Mouse (Mus musculus): Measurements from ENCODE around the gene Depdc5.
"Not testable (repeated sequence)": the region's sequence is repeated elsewhere in the genome, so short reads cannot be mapped to it uniquely, and the experiment has no call there.

Gene Depdc5

DNA sequence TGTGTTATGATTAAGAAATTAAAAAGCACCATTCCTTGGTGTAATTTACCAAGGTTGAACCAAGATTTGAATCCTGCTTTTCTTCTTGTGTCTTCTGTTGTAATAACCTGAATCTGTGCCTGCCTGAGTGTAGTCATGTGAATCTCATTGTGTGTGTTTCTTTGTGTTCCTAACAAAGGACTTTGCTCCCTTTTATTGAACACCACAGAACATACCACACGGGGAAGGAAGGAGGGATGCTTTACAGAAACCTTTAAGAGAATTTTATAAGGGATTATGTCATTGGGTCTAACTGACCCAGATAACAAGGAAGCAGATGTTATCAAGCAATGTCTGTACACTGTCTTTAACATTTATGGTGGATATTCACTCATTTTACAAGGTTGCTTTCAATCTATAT lies 44.0 kb downstream of the Depdc5 start:
- no peak for DNase-seq (ENCODE audit: low read depth, low spot score)

DNA sequence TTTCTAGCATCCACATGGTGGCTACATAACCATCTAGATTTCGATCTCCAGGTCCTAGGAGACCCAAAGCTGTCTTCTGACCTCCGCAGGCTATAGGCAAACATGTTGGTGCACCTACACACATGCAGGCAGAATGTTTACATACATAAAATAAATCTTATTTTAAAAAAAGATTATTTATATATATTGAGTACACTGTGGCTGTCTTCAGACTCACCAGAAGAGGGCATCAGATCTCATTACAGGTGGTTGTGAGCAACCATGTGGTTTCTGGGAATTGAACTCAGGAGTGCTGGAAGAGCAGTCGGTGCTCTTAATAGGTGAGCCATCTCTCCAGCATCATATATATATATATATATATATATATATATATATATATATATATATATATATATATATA lies 50.6 kb downstream of the Depdc5 start:
- DNase-seq (ENCODE audit: low read depth, low spot score) = no peak

DNA sequence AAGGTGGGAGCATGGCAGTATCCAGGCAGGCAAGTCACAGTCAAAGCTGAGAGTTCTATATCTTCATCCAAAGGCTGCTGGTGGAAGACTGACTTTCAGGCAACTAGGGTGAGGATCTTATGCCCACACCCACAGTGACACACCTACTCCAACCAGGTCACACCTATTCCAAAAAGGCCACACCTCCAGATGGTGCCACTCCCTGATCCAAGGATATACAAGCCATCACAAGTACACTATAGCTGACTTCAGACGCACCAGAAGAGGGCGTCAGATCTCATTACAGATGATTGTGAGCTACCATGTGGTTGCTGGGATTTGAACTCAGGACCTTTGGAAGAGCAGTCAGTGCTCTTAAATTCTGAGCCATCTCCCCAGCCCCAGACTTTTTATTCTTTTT lies 55.8 kb downstream of the Depdc5 start:
- DNase-seq (ENCODE audit: low read depth, low spot score) = not testable (repeated sequence)

DNA sequence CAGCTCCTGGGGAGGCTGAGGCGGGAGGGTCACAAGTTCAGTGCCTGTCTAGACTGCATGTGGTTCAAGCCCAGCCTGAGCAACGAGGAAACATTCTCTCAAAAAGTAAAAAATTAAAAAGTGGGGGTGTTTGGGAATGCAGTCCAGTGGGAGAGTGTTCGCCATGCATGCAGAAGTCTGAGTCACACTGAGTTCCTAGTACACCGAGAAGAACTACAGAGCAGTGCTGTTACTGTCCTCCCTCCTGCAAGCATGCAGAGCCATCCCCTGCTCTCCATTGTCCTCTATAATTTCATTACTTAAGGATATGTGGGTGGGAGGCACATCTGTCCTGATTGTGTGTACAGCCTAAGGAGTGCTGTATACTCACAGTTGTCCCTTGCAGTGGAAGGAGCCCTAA lies 59.4 kb downstream of the Depdc5 start:
- peak; percentile 61 for DNase-seq (ENCODE audit: low read depth, low spot score)

DNA sequence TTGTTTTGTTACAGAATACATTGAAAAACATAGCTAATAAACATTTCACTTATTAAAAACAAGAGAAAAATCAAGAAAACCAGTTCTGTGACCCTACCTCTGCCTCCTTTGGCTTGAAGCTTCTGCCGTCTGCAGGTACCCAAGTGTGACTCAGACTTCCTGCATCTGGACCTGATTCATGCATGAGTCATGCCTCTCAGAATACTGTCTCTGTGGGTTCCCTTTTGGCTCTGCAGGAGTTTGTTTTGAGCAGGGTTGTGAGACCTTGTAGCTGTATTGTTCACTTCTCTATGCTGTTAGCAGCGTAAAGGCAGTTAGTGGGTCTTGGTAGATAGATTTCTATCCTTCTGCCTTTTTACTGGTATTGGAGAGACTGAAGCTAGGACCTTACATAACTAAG lies 67.3 kb downstream of the Depdc5 start:
- peak; percentile 95 for DNase-seq (ENCODE audit: low read depth, low spot score)

DNA sequence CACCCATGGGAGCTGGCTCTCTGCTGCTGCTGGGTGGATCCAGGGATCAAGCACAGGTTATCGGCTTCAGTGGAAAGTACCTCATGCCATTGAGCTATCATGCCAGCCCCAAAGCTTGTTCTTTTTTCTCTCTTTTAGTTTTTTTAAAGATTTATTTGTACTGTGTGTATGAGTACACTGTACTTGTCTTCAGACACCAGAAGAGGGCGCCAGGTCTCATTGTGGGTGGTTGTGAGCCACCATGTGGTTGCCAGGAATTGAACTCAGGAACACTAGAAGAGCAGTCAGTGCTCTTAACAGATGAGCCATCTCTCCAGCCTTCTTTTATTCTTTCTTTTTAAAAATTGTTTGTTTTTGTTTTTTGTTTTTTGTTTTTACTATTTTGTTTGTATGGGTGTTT lies 71.2 kb downstream of the Depdc5 start:
- DNase-seq (ENCODE audit: low read depth, low spot score) = no peak

DNA sequence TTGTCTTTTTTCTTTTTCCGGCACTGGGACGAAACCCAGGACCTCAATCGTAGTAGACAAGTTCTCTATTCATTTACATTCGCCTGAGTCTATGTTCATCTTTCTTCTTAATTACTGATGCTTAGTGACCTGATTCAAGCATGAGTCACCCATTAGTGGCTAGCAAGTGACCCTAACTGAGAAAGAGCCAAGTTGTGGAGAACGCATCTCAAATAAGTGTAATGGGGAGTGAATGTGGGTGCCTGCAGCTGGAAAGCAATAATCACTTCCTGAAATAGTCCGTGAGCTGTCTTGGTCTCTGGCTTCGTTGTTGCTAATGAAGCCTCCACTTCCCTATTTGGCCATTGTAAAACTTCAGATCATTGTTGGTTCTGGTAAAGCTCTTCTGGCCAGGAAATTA lies 77.1 kb downstream of the Depdc5 start:
- DNase-seq (ENCODE audit: low read depth, low spot score) = no peak

DNA sequence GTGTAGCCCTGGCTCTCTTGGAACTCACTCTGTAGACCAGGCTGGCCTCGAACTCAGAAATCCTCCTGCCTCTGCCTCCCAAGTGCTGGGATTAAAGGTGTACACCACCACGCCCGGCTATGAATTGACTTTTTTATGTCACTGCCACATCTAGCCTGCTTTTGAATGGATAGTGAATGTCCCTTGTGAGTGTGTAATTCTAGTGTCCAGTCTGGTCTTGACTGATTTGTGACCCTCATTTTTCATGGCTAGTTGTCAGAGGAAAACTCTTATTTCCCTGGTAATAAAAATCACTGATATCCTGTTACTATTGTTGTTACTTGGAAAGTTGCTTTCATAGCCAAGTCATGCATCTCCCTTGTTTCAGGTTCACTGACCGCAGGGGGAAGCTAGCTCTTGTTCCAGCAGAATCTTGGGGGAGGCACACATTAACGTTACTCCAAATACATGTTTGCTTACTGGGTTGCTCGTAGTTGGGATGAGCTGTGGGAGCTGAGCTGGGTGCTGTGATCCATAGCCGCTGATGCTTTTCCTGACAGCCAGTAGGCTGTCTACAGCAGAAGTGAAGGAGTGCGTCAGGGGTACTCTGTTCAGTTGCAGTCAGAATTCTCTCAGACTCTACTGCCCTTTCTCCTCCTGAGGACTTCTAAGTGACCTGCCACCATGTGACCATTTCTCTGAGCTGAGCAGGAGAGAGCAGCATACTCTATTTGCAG lies 77.9 kb downstream of the Depdc5 start:
- DNase-seq (ENCODE audit: low read depth, low spot score) = no peak

GRCm38 (mm10) chr5:32950077-32950476 lies 86.6 kb downstream of the Depdc5 start:
- DNase-seq (ENCODE audit: low read depth, low spot score) = peak; percentile 74

GRCm38 (mm10) chr5:32950702-32951274 lies 87.3 kb downstream of the Depdc5 start:
- DNase-seq (ENCODE audit: low read depth, low spot score) = no peak

DNA sequence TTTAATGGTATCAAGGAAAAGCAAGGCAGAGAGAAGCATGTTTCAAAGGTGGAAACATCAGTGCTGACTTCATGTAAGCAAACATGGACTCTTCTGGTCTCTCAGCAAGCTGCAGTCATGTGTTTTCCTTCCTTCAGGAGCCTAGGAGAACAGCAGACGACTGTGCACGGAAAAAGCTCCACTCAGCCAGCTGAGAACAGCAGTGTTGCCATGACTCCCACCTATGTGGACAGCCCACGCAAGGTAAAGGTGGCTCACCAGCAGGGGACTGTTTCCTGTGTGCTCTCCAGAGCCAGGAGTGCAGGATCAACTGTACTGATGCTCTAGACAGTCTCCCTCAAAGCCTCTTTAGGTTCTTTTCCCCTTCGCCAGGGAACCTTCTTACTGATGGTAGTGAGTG lies 92.2 kb downstream of the Depdc5 start:
- DNase-seq (ENCODE audit: low read depth, low spot score) = peak; percentile 62

DNA sequence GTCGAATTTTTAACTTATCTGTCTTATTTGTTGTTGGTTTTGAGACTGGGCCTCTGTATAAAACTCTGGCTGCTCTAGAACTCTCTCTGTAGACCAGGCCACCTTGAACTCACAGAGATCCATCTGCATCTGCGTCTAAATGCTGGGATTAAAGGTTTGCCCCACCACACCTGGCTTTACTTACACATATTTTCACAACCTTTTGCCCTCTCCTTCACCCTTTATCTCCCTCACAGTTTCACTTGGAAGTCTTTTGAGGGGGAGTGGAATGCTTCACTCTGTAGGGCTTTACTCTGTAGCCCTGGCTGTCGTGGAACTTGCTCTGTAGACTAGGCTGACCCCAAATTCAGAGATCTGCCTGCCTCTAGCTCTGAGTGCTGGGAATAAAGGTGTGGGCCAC lies 98.1 kb downstream of the Depdc5 start:
- DNase-seq (ENCODE audit: low read depth, low spot score) = no peak

GRCm38 (mm10) chr5:32962581-32962980 lies 99.1 kb downstream of the Depdc5 start:
- DNase-seq (ENCODE audit: low read depth, low spot score) = no peak

DNA sequence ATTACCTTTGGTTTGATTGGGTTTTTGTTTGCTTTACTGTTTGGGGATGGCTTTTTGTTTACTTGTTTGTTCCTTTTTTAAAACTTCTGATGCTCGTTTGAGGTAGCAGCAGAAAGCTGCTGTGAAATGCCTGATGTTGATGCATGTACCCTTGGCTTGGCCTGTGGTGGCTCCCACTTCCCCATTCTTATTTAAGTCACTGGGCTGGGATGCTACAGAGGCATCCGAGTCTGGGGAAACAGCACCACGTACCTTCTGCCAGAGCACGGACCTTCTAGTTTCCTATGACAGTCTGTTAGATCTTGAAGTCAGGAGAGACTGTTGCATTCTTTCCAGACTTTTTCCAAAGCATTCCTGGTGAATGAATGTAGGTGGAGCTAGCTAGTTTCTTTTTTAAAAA lies 113.0 kb downstream of the Depdc5 start:
- DNase-seq (ENCODE audit: low read depth, low spot score) = peak; percentile 49

- DNase-seq (ENCODE audit: low read depth, low spot score) = peak; percentile 53
These were observed 113.7 kb downstream of the Depdc5 start for GRCm38 (mm10) chr5:32977179-32977578.

DNA sequence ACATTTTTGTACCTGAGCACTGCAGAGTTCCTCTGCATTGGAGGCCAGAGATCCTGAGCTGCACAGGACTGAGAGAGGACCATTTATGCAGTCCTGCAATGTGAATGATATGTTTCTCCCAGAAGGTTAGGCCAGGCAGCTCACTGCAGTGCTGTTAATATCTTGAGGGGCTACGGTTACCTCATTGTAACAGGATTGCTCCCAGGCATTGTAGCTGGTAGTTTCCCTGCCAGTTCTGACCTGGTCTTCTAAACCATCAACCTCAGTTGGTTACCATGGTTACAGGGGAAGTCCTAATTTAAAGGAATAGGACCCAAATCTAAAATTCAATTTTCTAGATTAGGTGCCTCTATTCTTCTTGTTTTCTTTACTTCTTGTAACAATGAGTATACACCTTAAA lies 121.9 kb downstream of the Depdc5 start:
- no peak for DNase-seq (ENCODE audit: low read depth, low spot score)

DNA sequence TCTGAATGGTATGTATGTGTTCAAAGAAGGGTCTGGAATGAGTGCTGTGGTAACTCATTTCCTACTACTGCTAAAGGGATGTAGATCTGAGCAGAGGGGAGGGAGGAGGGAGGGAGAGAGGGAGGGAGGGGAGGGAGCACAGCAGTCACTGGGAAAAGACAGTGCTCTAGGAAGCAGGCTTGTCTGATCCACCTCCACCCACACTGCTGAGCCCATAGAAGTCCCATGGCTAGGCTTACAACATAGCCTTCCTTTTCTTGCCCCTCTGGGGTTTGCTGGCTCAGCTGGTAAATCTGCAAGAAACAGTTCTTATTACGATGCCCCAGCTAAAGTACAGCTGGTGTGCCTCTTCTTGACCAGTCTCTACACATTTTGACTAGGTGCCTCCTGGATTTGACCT lies 124.4 kb downstream of the Depdc5 start:
- peak; percentile 75 for DNase-seq (ENCODE audit: low read depth, low spot score)

DNA sequence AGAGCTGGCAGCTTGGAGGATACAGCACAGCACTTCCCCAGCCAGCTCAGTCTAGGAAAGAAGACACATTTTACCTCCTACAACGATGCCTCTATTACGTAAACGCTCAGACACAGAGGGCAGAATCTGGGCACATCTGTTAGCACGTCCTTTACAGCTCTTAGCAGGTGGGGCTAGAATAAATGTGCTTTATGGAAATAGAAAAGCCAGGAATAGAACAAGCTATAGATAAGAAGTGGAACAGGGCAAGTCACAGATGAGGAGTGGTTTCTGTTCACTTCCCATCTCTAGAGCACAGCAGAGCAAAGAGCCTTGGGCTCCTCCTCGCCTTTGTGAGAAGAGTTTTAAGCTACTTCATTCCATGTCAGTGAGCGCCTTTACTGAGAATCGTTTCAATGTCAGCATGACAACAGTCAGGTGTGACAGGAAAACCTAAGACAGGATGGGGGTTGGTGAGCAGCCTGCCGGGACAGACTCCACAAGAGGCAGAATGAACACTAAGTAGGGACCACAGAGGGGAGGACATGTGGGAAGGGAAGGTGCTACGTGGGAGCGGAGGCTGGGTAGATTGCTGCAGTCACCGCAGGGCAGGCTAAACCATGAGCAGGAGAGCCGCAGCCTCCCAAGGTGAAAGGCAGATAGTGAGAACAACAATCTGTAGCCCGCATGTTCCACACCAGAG lies 126.6 kb downstream of the Depdc5 start:
- DNase-seq (ENCODE audit: low read depth, low spot score) = peak; percentile 94

DNA sequence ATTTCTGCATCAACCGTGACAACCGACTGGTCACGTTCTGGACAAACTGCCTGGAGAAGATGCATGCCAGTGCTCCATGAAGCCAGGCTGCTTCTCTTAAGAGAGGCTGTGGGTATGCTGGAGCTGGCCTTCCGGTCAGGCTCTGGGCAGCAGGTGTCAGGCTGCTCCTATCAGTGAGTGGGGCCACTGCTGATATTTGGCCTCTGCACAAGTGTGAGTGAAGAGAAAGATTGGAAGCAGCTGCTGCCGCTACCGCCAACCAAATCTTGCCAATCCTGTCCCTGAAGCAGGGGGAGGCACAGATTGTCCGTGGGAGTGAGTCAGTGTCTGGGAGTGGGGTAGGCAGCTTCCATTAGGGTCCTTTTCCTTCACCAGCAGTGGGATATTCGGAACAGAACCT lies 127.7 kb downstream of the Depdc5 start:
- DNase-seq (ENCODE audit: low read depth, low spot score) = peak; percentile 95

GRCm38 (mm10) chr5:32994471-32994870 lies 131.0 kb downstream of the Depdc5 start:
- no peak for DNase-seq (ENCODE audit: low read depth, low spot score)

- DNase-seq (ENCODE audit: low read depth, low spot score) = peak; percentile 78
These were observed 132.3 kb downstream of the Depdc5 start for GRCm38 (mm10) chr5:32995756-32996155.

DNA sequence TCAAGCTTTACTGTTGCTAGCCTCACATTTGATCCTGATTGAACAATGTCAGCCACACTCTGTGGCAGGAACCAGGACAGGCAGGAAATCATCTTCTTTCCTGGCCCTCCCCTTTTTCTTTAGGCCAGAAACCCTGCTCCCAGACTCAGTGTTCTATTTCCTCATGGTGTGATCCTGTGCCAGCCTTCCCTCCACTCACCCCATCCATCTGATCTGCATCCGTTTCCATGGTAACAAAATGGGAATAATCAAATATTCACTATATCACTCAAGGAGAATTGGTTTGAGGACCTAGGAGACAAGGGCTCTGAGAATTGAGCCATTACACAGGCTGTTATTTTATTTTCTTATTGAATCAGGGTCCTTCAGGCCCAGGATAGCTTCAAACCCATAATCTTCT lies 133.1 kb downstream of the Depdc5 start:
- DNase-seq (ENCODE audit: low read depth, low spot score) = no peak

- no peak for DNase-seq (ENCODE audit: low read depth, low spot score)
These were observed 134.2 kb downstream of the Depdc5 start for GRCm38 (mm10) chr5:32997686-32998085.

All from brain, adult 2 months (tissue).